Mouse (Mus musculus) CD4-positive naive resting alpha-beta T cell, adult 76 days (primary cell): ENCODE measurements around the gene Eif3a. TPM values are rescaled to one million over a fixed set of nuclear protein-coding genes. Genes with fewer than 3 reads are reported as not detected.

ENCODE experiments used
- total RNA-seq: library from RNA; stranded (reverse); gene quantifications from one replicate; pipeline ENCODE4 v1.2.4, GENCODE M21; 2023

Gene Eif3a
- 221 TPM for total RNA-seq

GRCm38 (mm10) chr19:60790551-60791161 lies at the start of gene Eif3a:
Gene Eif3a (minus strand): TSS chr19:60790658.

DNA sequence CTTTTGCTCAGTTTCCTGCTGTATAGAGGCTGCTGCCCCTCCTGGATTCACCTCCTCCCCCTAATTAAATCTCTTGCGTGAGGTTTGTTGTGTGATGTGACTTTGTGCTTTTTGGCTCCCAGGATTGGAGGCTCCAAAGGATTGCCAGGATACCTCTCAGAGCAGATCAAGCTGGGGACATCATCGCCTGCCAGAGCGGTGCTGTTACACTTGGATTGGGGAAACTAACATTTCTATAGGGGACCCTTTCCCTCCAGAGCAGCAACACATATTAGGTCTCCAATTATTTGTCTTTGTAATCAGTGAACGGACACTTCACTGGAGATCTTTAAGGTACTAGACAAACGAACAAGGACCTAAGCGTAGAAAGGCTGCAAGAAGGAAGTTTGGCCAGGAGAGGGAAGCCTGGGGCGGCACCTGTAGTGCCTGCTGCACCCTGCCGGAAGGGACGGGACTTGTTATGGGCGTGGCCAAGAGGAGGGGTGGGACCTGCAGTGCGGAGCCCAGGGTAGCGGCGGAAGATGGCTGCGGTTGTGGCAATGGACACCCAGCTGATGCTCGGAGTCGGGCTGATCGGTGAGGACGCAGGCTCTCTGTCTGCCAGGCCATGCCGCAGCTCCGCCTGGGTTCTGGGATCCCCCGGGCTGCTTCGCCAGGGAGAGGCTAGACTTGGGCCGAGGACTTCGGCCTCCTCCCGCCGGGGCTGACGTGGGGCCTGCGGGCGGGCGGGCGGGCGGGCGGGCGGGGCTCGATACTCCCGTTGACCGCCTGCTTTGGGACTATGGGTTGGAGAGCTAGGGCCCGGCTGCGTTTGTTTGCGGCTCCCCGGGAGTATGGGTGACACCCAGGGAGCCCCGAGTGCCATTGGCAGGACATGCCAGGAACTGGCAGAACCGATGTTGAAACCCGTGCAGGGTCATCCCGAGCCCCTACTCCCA lies 20.9 kb upstream of the Eif3a start, which contains the start of gene Fam45a:
Gene Fam45a (plus strand): TSS at position 488 of the 938 bp plus-strand sequence.

GRCm38 (mm10) chr19:60755438-60756191 lies 34.8 kb downstream of the Eif3a start, which contains the start of gene Nanos1:
Gene Nanos1 (plus strand): TSS chr19:60755987.

Other genes with a start within 250 kb of the Eif3a start
- gene Cacul1, start 209.6 kb downstream of the Eif3a start, total RNA-seq: 66.0 TPM
- 4.2 TPM for gene Nanos1, start 34.7 kb downstream of the Eif3a start, total RNA-seq
- gene Fam45a, start 20.9 kb upstream of the Eif3a start, total RNA-seq: 18.3 TPM
- gene Sfxn4, start 70.8 kb upstream of the Eif3a start, total RNA-seq: 3.0 TPM
- 42.3 TPM for gene Prdx3, start 83.9 kb upstream of the Eif3a start, total RNA-seq
- 5.7 TPM for gene Grk5, start 99.1 kb upstream of the Eif3a start, total RNA-seq